Mouse (Mus musculus): ENCODE results near the gene Dennd1c.

- no peak for TF ChIP-seq CTCF (IDR thresholded peaks at IDR 0.05; ENCODE audit: insufficient read depth, low read depth, low read length)
- TF ChIP-seq POLR2A (IDR thresholded peaks at IDR 0.05; ENCODE audit: insufficient read depth, low read depth, low read length): no peak
These were observed 50.8 kb downstream of the Dennd1c start for GRCm38 (mm10) chr17:57027471-57027870.
